Mouse (Mus musculus) lung, adult 2 months (tissue): ENCODE measurements around the gene Ppig.

Source experiments
- CTCF ChIP-seq: fragments of 200-500 bp; IDR thresholded peaks from 2 replicates; pipeline ENCODE4 v1.5.1; 2011; ENCODE audit warnings: mild to moderate bottlenecking, low read length, control low read depth; ENCODE audit not compliant: insufficient read depth
- POLR2A ChIP-seq: fragments of 200-500 bp; IDR thresholded peaks from 2 replicates; pipeline ENCODE4 v1.6.1; 2011; ENCODE audit warnings: low read depth, mild to moderate bottlenecking, control low read depth, low read length, borderline replicate concordance; ENCODE audit errors: extremely low read depth

GRCm38 (mm10) chr2:69690214-69690613, 32.1 kb upstream of the Ppig start:
- no peak for TF ChIP-seq CTCF
- no peak for TF ChIP-seq POLR2A
